Mouse (Mus musculus) kidney, postnatal 0 days (tissue): ENCODE results near the gene Rps6kc1. TPM values are rescaled to one million over a fixed set of nuclear protein-coding genes. Genes with fewer than 3 reads are reported as not detected.

Source experiments
- ATAC-seq: fragments of 200-750 bp; cut with Nextera tagmentation; replicated peaks from 2 replicates; pipeline ENCODE4 v1.8.0; 2017; ENCODE audit warnings: low read depth, moderate number of reproducible peaks, moderate TSS enrichment, moderate library complexity; ENCODE audit not compliant: low FRiP score
- DNase-seq: peaks from one replicate; pipeline ENCODE4 v3.0.0-alpha.2; 2016; ENCODE audit warnings: low spot score
- H3K27ac ChIP-seq: fragments of 300-500 bp; sonication (generic); 2 replicates; pipeline ENCODE4 v1.5.1; 2014; ENCODE audit warnings: mild to moderate bottlenecking
- H3K27me3 ChIP-seq: fragments of 300-500 bp; sonication (generic); 2 replicates; pipeline ENCODE4 v1.6.1; 2014; ENCODE audit warnings: low read length, mixed read lengths; ENCODE audit not compliant: insufficient read depth
- H3K36me3 ChIP-seq: fragments of 300-500 bp; sonication (generic); 2 replicates; pipeline ENCODE4 v1.6.1; 2014; ENCODE audit warnings: low read length, mixed read lengths; ENCODE audit not compliant: insufficient read depth
- H3K4me1 ChIP-seq: fragments of 300-500 bp; sonication (generic); replicated peaks from 2 replicates; pipeline ENCODE4 v1.6.1; 2014; ENCODE audit warnings: antibody characterized with exemption, low read length, mixed read lengths; ENCODE audit not compliant: insufficient read depth
- H3K4me2 ChIP-seq: fragments of 300-500 bp; sonication (generic); 2 replicates; pipeline ENCODE4 v1.6.1; 2014; ENCODE audit warnings: mild to moderate bottlenecking, low read length, moderate library complexity, mixed read lengths
- H3K4me3 ChIP-seq: fragments of 300-500 bp; sonication (generic); replicated peaks from 2 replicates; pipeline ENCODE4 v1.5.1; 2014; ENCODE audit warnings: low read depth, low read length
- H3K9ac ChIP-seq: fragments of 300-500 bp; sonication (generic); 2 replicates; pipeline ENCODE4 v1.6.1; 2014; ENCODE audit warnings: low read depth, low read length
- H3K9me3 ChIP-seq: fragments of 300-500 bp; sonication (generic); replicated peaks from 2 replicates; pipeline ENCODE4 v1.6.1; 2016; ENCODE audit warnings: low read length, inconsistent platforms, mixed read lengths
- CTCF ChIP-seq: IDR thresholded peaks from 2 replicates; pipeline ENCODE4 v1.5.1; 2016; ENCODE audit warnings: antibody characterized with exemption, low read depth, mild to moderate bottlenecking, moderate library complexity
- WGBS: fragments of 180-500 bp; shearing (Covaris S2); extraction: QIAGEN DNeasy Blood & Tissue Kit; methylation state at CpG from one replicate; pipeline ENCODE4 v1.1.7; 2014; 5-methylcytosine and 5-hydroxymethylcytosine counted together
- polyA plus RNA-seq: library from polyadenylated mRNA; unstranded; fragments of >200 nt; fragmentation: Nextera tagmentation; extraction: Ambion mirVana; gene quantifications from 2 replicates; pipeline ENCODE4 v1.2.1, GENCODE M21; 2015

Rps6kc1 gene
- polyA plus RNA-seq, 1 experiment from 2014 or later = 10.2 TPM

DNA sequence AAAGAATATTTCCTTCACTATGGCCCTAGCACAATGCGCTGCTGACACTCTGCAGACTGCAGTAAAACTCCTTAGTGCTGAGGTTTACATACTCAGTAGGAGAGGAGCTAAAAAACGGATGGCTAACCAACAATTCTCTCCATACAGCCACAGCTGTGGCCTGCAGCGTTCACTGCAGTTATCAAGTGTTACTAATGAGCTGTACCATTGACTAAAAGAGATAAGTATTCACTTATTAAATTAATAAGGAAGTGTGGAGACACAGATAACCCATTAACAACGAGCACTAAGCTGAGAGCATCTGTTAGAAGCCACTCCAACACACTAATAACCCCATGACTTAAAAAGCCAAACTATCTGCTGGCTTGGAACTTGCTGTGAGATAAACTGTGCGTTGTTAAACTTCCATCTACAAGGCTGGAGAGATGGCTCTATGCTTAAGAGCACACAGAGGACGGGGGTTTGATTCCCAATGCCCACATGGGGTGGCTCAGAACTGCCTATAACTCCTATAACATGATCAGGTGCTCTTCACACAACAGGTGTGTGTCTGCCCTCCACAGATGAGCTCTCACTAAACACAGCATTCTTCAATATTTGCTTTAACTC lies 17.9 kb downstream of the Rps6kc1 start:
- peaks cover 15% of the 10 kb centered on the region; the same call in 1 of the 2 replicates for H3K36me3 ChIP-seq
- H3K9me3 ChIP-seq = no peaks in the 10 kb centered on the region
- no peak overlapping the region for H3K4me2 ChIP-seq
- ATAC-seq (no peak), DNase-seq (no peak)
- WGBS = 86% methylated on average over 6 of the region's 6 CpGs
- no peak overlapping the region for H3K9ac ChIP-seq
- no peak overlapping the region for H3K4me3 ChIP-seq
- H3K27me3 ChIP-seq = no peaks in the 10 kb centered on the region
- no peaks in the 10 kb centered on the region for H3K4me1 ChIP-seq
- H3K27ac ChIP-seq = no peak overlapping the region
- no peak for TF ChIP-seq CTCF

GRCm38 (mm10) chr1:190888646-190889045 lies 22.9 kb downstream of the Rps6kc1 start:
- WGBS = 87% methylated on average over 16 of the region's 16 CpGs
- DNase-seq (no peak), ATAC-seq (no peak)

DNA sequence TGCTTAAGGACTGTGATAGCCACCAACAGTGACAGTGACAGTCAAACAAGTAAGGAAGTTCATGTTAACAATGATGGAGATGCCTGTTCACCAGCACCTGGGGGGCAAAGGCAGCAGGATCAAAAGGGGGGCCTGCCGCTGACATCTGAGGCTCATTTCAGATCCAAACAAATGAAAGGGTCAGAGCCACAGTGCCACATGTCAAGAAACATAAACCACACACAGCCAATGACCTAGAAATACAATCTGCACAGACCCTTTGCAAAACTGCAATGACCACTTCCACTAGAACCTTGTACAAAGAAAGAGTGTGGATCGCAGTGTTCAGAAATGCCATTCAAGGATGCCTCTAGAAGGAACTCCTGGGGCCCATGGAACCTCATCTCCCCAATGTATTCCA lies 23.5 kb downstream of the Rps6kc1 start:
- Histone ChIP-seq H3K9ac (no peak overlapping the region), H3K9me3 (no peaks in the 10 kb centered on the region), H3K4me2 (no peak overlapping the region), H3K4me3 (no peak overlapping the region), H3K4me1 (no peaks in the 10 kb centered on the region), H3K27ac (no peak overlapping the region), H3K36me3 (peaks cover 39% of the 10 kb centered on the region), H3K27me3 (no peaks in the 10 kb centered on the region)
- no peak for TF ChIP-seq CTCF
- WGBS = 83% methylated on average over 2 of the region's 2 CpGs
- ATAC-seq (no peak), DNase-seq (no peak)

More at GRCm38 (mm10) chr1:190888646-190889045, 22.9 kb downstream of the Rps6kc1 start:
- Histone ChIP-seq H3K9me3 (no peaks in the 10 kb centered on the region), H3K27ac (no peak overlapping the region), H3K4me2 (no peak overlapping the region), H3K36me3 (peaks cover 38% of the 10 kb centered on the region), H3K9ac (no peak overlapping the region), H3K4me1 (no peaks in the 10 kb centered on the region), H3K4me3 (no peak overlapping the region), H3K27me3 (no peaks in the 10 kb centered on the region)
- no peak for TF ChIP-seq CTCF

DNA sequence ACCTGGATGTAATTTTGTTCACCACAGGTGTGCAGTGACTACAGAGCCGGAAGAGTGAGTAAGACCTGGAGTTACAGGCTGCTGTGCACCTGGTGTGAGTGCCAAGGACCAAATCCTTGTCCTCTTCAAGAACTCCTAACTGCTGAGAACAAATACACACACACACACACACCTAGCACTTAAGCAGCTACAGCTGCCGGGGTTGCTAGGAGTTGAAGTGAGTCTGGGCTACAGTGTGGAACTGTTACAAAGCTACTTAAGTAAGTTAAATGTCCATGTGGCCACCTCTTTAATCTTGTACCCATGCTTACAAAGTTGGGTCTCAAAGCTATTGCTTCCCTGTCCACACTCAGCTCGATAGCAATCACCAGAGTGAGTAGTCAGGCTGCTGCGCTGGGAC lies 25.6 kb downstream of the Rps6kc1 start:
- 85% methylated on average over 4 of the region's 4 CpGs for WGBS
- ATAC-seq = no peak
- H3K27me3 ChIP-seq = no peaks in the 10 kb centered on the region
- TF ChIP-seq CTCF = no peak
- H3K27ac ChIP-seq = no peak overlapping the region
- no peak overlapping the region for H3K4me2 ChIP-seq
- no peaks in the 10 kb centered on the region for H3K9me3 ChIP-seq
- DNase-seq = no peak
- peaks cover 33% of the 10 kb centered on the region; the same call in 1 of the 2 replicates for H3K36me3 ChIP-seq
- H3K9ac ChIP-seq = no peak overlapping the region
- H3K4me3 ChIP-seq = no peak overlapping the region
- H3K4me1 ChIP-seq = no peaks in the 10 kb centered on the region

GRCm38 (mm10) chr1:190881422-190881821 lies 30.1 kb downstream of the Rps6kc1 start:
- Histone ChIP-seq H3K4me3 (no peak overlapping the region), H3K36me3 (peaks cover 19% of the 10 kb centered on the region; the same call in 1 of the 2 replicates), H3K4me1 (no peaks in the 10 kb centered on the region), H3K9ac (no peak overlapping the region), H3K27ac (no peak overlapping the region), H3K4me2 (no peak overlapping the region), H3K9me3 (no peaks in the 10 kb centered on the region), H3K27me3 (no peaks in the 10 kb centered on the region)
- ATAC-seq (0 out of 2 replicates have a peak, but pooled peaks have one; percentile 43), DNase-seq (peak; percentile 84)
- peak; percentile 84 for TF ChIP-seq CTCF
- 8% methylated on average over 2 of the region's 2 CpGs for WGBS

DNA sequence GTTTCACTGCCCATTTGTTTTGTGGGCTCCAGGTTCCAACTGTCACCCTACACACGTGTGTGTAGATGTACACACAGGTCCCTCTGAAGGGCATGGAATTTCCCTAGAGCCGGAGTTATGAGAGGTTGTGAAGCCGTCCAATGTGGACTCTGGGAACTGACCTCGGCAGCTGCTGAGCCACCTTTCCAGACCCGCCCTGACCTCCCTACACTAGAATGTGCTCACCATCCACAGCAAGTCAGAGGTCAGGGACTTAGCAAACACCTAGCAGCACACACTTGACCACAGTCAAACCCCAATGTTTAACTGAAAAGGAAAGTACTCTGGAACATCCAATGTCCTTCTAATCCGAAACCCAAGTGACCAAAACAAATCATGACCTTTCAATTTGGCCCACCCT lies 30.9 kb downstream of the Rps6kc1 start:
- Histone ChIP-seq H3K4me3 (no peak overlapping the region), H3K4me1 (no peaks in the 10 kb centered on the region), H3K36me3 (peaks cover 19% of the 10 kb centered on the region; the same call in 1 of the 2 replicates), H3K4me2 (no peak overlapping the region), H3K9me3 (no peaks in the 10 kb centered on the region), H3K27ac (no peak overlapping the region), H3K9ac (no peak overlapping the region), H3K27me3 (no peaks in the 10 kb centered on the region)
- 76% methylated on average over 6 of the region's 6 CpGs for WGBS
- TF ChIP-seq CTCF = no peak
- DNase-seq = no peak
- no peak for ATAC-seq

DNA sequence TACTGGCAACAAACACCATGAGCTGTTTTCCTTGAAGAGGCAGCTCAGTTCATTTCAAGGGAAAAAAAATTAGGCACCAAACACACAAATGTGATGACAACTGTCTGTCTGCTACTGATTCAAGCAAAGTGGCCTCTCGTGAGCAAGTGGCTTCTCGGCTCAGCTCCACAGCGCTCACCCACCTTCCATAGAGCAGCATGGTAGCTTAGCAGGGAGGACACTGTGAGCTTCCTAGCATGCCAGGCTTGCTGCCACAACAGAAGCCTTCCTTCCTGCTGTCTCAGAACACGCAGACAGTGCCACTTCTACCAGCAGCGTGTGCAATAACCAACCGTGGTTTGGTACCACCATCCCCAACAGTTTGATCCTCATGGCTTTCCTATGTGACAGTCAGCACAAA lies 35.8 kb downstream of the Rps6kc1 start:
- no peaks in the 10 kb centered on the region for H3K9me3 ChIP-seq

More for the DNA sequence above, 35.8 kb downstream of the Rps6kc1 start:
- whole genome bisulfite sequencing = 93% methylated on average over 6 of the region's 6 CpGs
- Histone ChIP-seq H3K4me2 (no peak overlapping the region), H3K4me3 (no peak overlapping the region), H3K27me3 (no peaks in the 10 kb centered on the region), H3K36me3 (0 out of 2 replicates have a peak, but pooled peaks cover 6% of the 10 kb centered on the region), H3K4me1 (no peaks in the 10 kb centered on the region), H3K27ac (no peak overlapping the region), H3K9ac (no peak overlapping the region)
- no peak for TF ChIP-seq CTCF
- DNase-seq (no peak), ATAC-seq (no peak)
